Mouse (Mus musculus) MEL (cell line): ENCODE measurements around the gene Limch1.

Experiments used
- CTCF ChIP-seq, 3 experiments: IDR thresholded peaks in 2 of 3; conservative IDR thresholded peaks in 1 of 3; 2 replicates each; pipeline ENCODE4 v1.5.1; 2011 to 2012; ENCODE audit warnings: low read length in 3 of 3, low read depth in 2 of 3, mild to moderate bottlenecking in 2 of 3, improper control_type of control experiment in 1 of 3, inconsistent platforms in 1 of 3, mixed read lengths in 1 of 3, moderate library complexity in 1 of 3; ENCODE audit not compliant: control insufficient read depth in 1 of 3, insufficient read depth in 1 of 3, poor library complexity in 1 of 3, severe bottlenecking in 1 of 3
- MAZ ChIP-seq: IDR thresholded peaks from 2 replicates; pipeline ENCODE4 v1.6.1; 2012; ENCODE audit warnings: low read depth, mild to moderate bottlenecking, inconsistent platforms, low read length, improper control_type of control experiment
- POLR2A ChIP-seq, 2 experiments: IDR thresholded peaks; 2 replicates each; pipeline ENCODE4 v1.6.1; 2011 to 2012; ENCODE audit warnings: low read length in 2 of 2, mild to moderate bottlenecking in 2 of 2, control low read depth in 1 of 2, improper control_type of control experiment in 1 of 2, low read depth in 1 of 2, moderate library complexity in 1 of 2; ENCODE audit not compliant: control insufficient read depth in 1 of 2, insufficient read depth in 1 of 2, poor library complexity in 1 of 2
- POLR2AphosphoS2 ChIP-seq: IDR thresholded peaks from 2 replicates; pipeline ENCODE4 v1.6.1; 2011; ENCODE audit warnings: low read length, improper control_type of control experiment
- SIN3A ChIP-seq: IDR thresholded peaks from 2 replicates; pipeline ENCODE4 v1.6.1; 2012; ENCODE audit warnings: low read length, improper control_type of control experiment, inconsistent platforms
- USF1 ChIP-seq: IDR thresholded peaks from 2 replicates; pipeline ENCODE4 v1.6.1; 2014; ENCODE audit warnings: low read depth, mild to moderate bottlenecking, inconsistent platforms, low read length, improper control_type of control experiment, moderate library complexity

GRCm38 (mm10) chr5:66997600-66997930 is 251.9 kb downstream of the Limch1 start:
- TF ChIP-seq POLR2A (IDR thresholded peaks at IDR 0.05; ENCODE audit: control insufficient read depth in 1 of 2, insufficient read depth in 1 of 2, low read depth in 1 of 2, low read length in 2 of 2, poor library complexity in 1 of 2) (no peak), CTCF (IDR thresholded peaks at IDR 0.05 in 2 of 3, conservative IDR thresholded peaks at IDR 0.05 in 1 of 3; ENCODE audit: control insufficient read depth in 1 of 3, insufficient read depth in 1 of 3, low read depth in 2 of 3, low read length in 3 of 3, poor library complexity in 1 of 3, severe bottlenecking in 1 of 3) (no peak), MAZ (no peak), POLR2AphosphoS2 (no peak), USF1 (no peak), SIN3A (no peak)
